Mouse (Mus musculus) liver, embryonic 11.5 days (tissue): ENCODE measurements around the gene Apoa2. TPM values are rescaled to one million over a fixed set of nuclear protein-coding genes. Genes with fewer than 3 reads are reported as not detected.

Source experiments
- polyA plus RNA-seq: library from polyadenylated mRNA; unstranded; fragments of >200 nt; fragmentation: Nextera tagmentation; extraction: Ambion mirVana; gene quantifications from 2 replicates; pipeline ENCODE4 v1.2.1, GENCODE M21; 2014

The Apoa2 gene
- polyA plus RNA-seq, 1 experiment from 2014 or later = 2,339 TPM

Other genes starting within 250 kb of the Apoa2 start
- 1.8 and 2.0 TPM in 2 replicates for gene Fcgr2b, start 248.5 kb upstream of the Apoa2 start, polyA plus RNA-seq
- 1.5 and 2.4 TPM in 2 replicates for gene Fcgr4, start 206.1 kb upstream of the Apoa2 start, polyA plus RNA-seq
- gene Fcgr3, start 160.1 kb upstream of the Apoa2 start, polyA plus RNA-seq = 28.7 and 29.8 TPM in 2 replicates
- 1.4 and 2.2 TPM in 2 replicates for gene Cfap126, start 111.1 kb upstream of the Apoa2 start, polyA plus RNA-seq
- gene Sdhc, start 74.5 kb upstream of the Apoa2 start, polyA plus RNA-seq = 261 and 281 TPM in 2 replicates
- gene Mpz, start 74.3 kb upstream of the Apoa2 start, polyA plus RNA-seq = 0.14 TPM in 1 of 2 replicates, not detected in the other
- 1.2 and 1.9 TPM in 2 replicates for gene Pcp4l1, start 28.8 kb upstream of the Apoa2 start, polyA plus RNA-seq
- 0.16 TPM in 2 replicates for gene Nr1i3, start 11.1 kb upstream of the Apoa2 start, polyA plus RNA-seq
- 32.3 and 32.4 TPM in 2 replicates for gene Tomm40l, start 2.5 kb upstream of the Apoa2 start, polyA plus RNA-seq
- 70.9 and 83.6 TPM in 2 replicates for gene Fcer1g, start 9.3 kb downstream of the Apoa2 start, polyA plus RNA-seq
- gene Adamts4, start 25.4 kb downstream of the Apoa2 start, polyA plus RNA-seq = 1.6 and 2.0 TPM in 2 replicates
- gene Ndufs2, start 26.3 kb downstream of the Apoa2 start, polyA plus RNA-seq = 256 and 262 TPM in 2 replicates
- 49.0 and 50.6 TPM in 2 replicates for gene B4galt3, start 45.3 kb downstream of the Apoa2 start, polyA plus RNA-seq
- 131 and 133 TPM in 2 replicates for gene Ppox, start 56.1 kb downstream of the Apoa2 start, polyA plus RNA-seq
- gene Usp21, start 62.9 kb downstream of the Apoa2 start, polyA plus RNA-seq = 51.0 and 53.1 TPM in 2 replicates
- 83.7 TPM in 2 replicates for gene Ufc1, start 70.0 kb downstream of the Apoa2 start, polyA plus RNA-seq
- gene Dedd, start 104.1 kb downstream of the Apoa2 start, polyA plus RNA-seq = 34.8 and 37.5 TPM in 2 replicates
- 26.2 and 29.1 TPM in 2 replicates for gene Nit1, start 120.6 kb downstream of the Apoa2 start, polyA plus RNA-seq
- gene Pfdn2, start 120.6 kb downstream of the Apoa2 start, polyA plus RNA-seq = 68.0 and 73.7 TPM in 2 replicates
- 0.66 and 0.77 TPM in 2 replicates for gene Klhdc9, start 135.7 kb downstream of the Apoa2 start, polyA plus RNA-seq
- 0.25 and 0.53 TPM in 2 replicates for gene Nectin4, start 145.0 kb downstream of the Apoa2 start, polyA plus RNA-seq
- gene Arhgap30, start 163.9 kb downstream of the Apoa2 start, polyA plus RNA-seq = 3.5 and 3.8 TPM in 2 replicates
- 51.0 and 53.2 TPM in 2 replicates for gene Usf1, start 186.3 kb downstream of the Apoa2 start, polyA plus RNA-seq
- gene Tstd1, start 193.8 kb downstream of the Apoa2 start, polyA plus RNA-seq = 1.6 and 1.7 TPM in 2 replicates
- 42.0 and 47.8 TPM in 2 replicates for gene F11r, start 212.5 kb downstream of the Apoa2 start, polyA plus RNA-seq